18 mouse cellular contexts compared by ENCODE assay signal in genomic region chr11:118156480-118157060, GRCm38 (mm10). TPM values are rescaled to one million over a fixed set of nuclear protein-coding genes. Genes with fewer than 3 reads are reported as not detected.
A peak's percentile ranks its signal among the peaks of the same experiment; 100 is the strongest.
DNase-seq lines count a peak whose midpoint lies in the region; ATAC-seq and TF ChIP-seq lines count a peak whose summit lies in the region.
"Had no signal": no experiment of that assay in that cellular context is flagged by ENCODE, and none has a peak within 500 bp of the region (broad histone marks: within the 10 kb centered on the region; RNA-seq: fewer than 3 reads in every experiment).

No protein-coding gene starts in this region.

- TF ChIP-seq POLR2A in liver, adult 2 months (IDR thresholded peaks at IDR 0.05; ENCODE audit: extremely low read depth, insufficient read depth, low read length): no peak

- ATAC-seq in liver, embryonic 11.5 days (replicated peaks; ENCODE audit: low FRiP score): no peak
- no peak for ATAC-seq in midbrain, embryonic 13.5 days
- ATAC-seq in CD4-positive, CD25-positive, alpha-beta regulatory T cell, adult 4 months: no peak
- ATAC-seq: forebrain, embryonic 16.5 days had no signal

- H3K27me3 ChIP-seq in liver, adult 2 months (ENCODE audit: control insufficient read depth, insufficient read depth, low read length): no peaks in the 10 kb centered on the region
- no peaks in the 10 kb centered on the region for H3K27me3 ChIP-seq in liver, embryonic 11.5 days (replicated peaks; ENCODE audit: control insufficient read depth, insufficient read depth, low read length)
- H3K27me3 ChIP-seq in midbrain, embryonic 13.5 days: no peaks in the 10 kb centered on the region
- H3K27me3 ChIP-seq: heart, embryonic 13.5 days; liver, embryonic 15.5 days; neural tube, embryonic 12.5 days had no signal

- 82% methylated on average over 8 of the region's 8 CpGs for WGBS in liver, adult 2 months
- WGBS in liver, embryonic 11.5 days: 74% methylated on average over 8 of the region's 8 CpGs
- 81% methylated on average over 8 of the region's 8 CpGs for WGBS in midbrain, embryonic 13.5 days

- no peak overlapping the region for H3K27ac ChIP-seq in liver, adult 2 months (replicated peaks; ENCODE audit: insufficient read depth, low read depth, low read length)
- H3K27ac ChIP-seq in liver, embryonic 11.5 days (ENCODE audit: low read depth, low read length): no peak overlapping the region
- no peak overlapping the region for H3K27ac ChIP-seq in midbrain, embryonic 13.5 days
- H3K27ac ChIP-seq: heart, embryonic 13.5 days; liver, embryonic 15.5 days; neural tube, embryonic 12.5 days had no signal

- no peaks in the 10 kb centered on the region for H3K9me3 ChIP-seq in liver, embryonic 11.5 days (ENCODE audit: control insufficient read depth, low read length)
- H3K9me3 ChIP-seq in midbrain, embryonic 13.5 days: no peaks in the 10 kb centered on the region; the same call in 1 of the 2 replicates
- H3K9me3 ChIP-seq: liver, embryonic 15.5 days; neural tube, embryonic 12.5 days had no signal

- peak; percentile 30 for DNase-seq in liver, adult 2 months (ENCODE audit: extremely low read depth, low read depth, low spot score)
- DNase-seq in liver, embryonic 11.5 days (ENCODE audit: low spot score): no peak
- peak; percentile 48 for DNase-seq in kidney, postnatal 10 days
- DNase-seq in spleen, adult 12 weeks (ENCODE audit: low spot score): peak; percentile 35
- DNase-seq in urinary bladder, postnatal 4 days (ENCODE audit: low spot score in 2 of 2): no peak
- no peak for DNase-seq in lung, postnatal 36 days
- DNase-seq: cerebellum, postnatal 36 days; gastrocnemius, postnatal 10 days; lung, postnatal 4 days; midbrain, embryonic 14.5 days; retina, postnatal 1 day; thymus, postnatal 4 days had no signal

- H3K36me3 ChIP-seq in liver, adult 2 months (ENCODE audit: control insufficient read depth, insufficient read depth, low read length): no peaks in the 10 kb centered on the region
- no peaks in the 10 kb centered on the region for H3K36me3 ChIP-seq in liver, embryonic 11.5 days (ENCODE audit: control insufficient read depth, insufficient read depth, low read length)
- H3K36me3 ChIP-seq in midbrain, embryonic 13.5 days: no peaks in the 10 kb centered on the region
- H3K36me3 ChIP-seq: liver, embryonic 15.5 days; neural tube, embryonic 12.5 days had no signal

- no peak overlapping the region for H3K4me2 ChIP-seq in liver, embryonic 11.5 days
- no peak overlapping the region for H3K4me2 ChIP-seq in midbrain, embryonic 13.5 days (replicated peaks)
- H3K4me2 ChIP-seq: heart, embryonic 13.5 days; liver, embryonic 15.5 days; neural tube, embryonic 12.5 days had no signal

- no peak overlapping the region for H3K4me3 ChIP-seq in liver, adult 2 months (ENCODE audit: insufficient read depth, low read depth, low read length)
- H3K4me3 ChIP-seq in liver, embryonic 11.5 days (ENCODE audit: low read depth, low read length): no peak overlapping the region
- H3K4me3 ChIP-seq in midbrain, embryonic 13.5 days (replicated peaks): no peak overlapping the region
- H3K4me3 ChIP-seq: heart, embryonic 13.5 days; liver, embryonic 15.5 days; neural tube, embryonic 12.5 days had no signal

- H3K9ac ChIP-seq in liver, adult 2 months (ENCODE audit: low read depth, low read length): no peak overlapping the region
- H3K9ac ChIP-seq in liver, embryonic 11.5 days (ENCODE audit: low read depth, low read length): no peak overlapping the region
- H3K9ac ChIP-seq in midbrain, embryonic 13.5 days (replicated peaks): no peak overlapping the region
- H3K9ac ChIP-seq: heart, embryonic 13.5 days; liver, embryonic 15.5 days; neural tube, embryonic 12.5 days had no signal

- no peak for TF ChIP-seq CTCF in liver, adult 2 months (IDR thresholded peaks at IDR 0.05; ENCODE audit: low read depth, low read length)

- no peaks in the 10 kb centered on the region for H3K79me2 ChIP-seq in liver, adult 2 months (ENCODE audit: control insufficient read depth, insufficient read depth, low read length)

- no peaks in the 10 kb centered on the region for H3K4me1 ChIP-seq in liver, adult 2 months (ENCODE audit: control insufficient read depth, insufficient read depth, low read length)
- H3K4me1 ChIP-seq in liver, embryonic 11.5 days (replicated peaks; ENCODE audit: control insufficient read depth, insufficient read depth, low read length): 0 out of 2 replicates have a peak, but pooled peaks cover 2% of the 10 kb centered on the region
- H3K4me1 ChIP-seq in midbrain, embryonic 13.5 days (replicated peaks): no peaks in the 10 kb centered on the region
- H3K4me1 ChIP-seq: neural tube, embryonic 12.5 days had no signal

RNA-seq across cellular contexts. Expression of gene Dnah17, which starts 26.1 kb away (rescaled TPM):
- total RNA-seq in liver, adult 2 months (2014; rRNA removed): under 0.01 TPM in 2 replicates
- under 0.01 TPM in 2 replicates for polyA plus RNA-seq in liver, adult 2 months (2012; rRNA removed)
- polyA plus RNA-seq in liver, embryonic 11.5 days (2014; fragmentation: Nextera tagmentation; extraction: Ambion mirVana): 0.09 and 0.11 TPM in 2 replicates
- 0.19 and 0.34 TPM in 2 replicates for polyA plus RNA-seq in midbrain, embryonic 13.5 days (2015; fragmentation: Nextera tagmentation; extraction: Ambion mirVana)
- polyA plus RNA-seq in CD4-positive, CD25-positive, alpha-beta regulatory T cell, adult 4 months (2017; shearing (Covaris generic)): under 1 TPM; 0.55 to 0.67 TPM

Comparison
In these comparisons a context has a peak if more than half of its experiments do, and no peak if none do; other contexts are left out.
1. DNase-seq: peak in liver, adult 2 months (single experiment), kidney, postnatal 10 days (single experiment) and spleen, adult 12 weeks (single experiment); none in liver, embryonic 11.5 days (single experiment), urinary bladder, postnatal 4 days (0 of 2) and lung, postnatal 36 days (single experiment).